Mouse (Mus musculus): Measurements from ENCODE around the gene Lsm3. TPM values are rescaled to one million over a fixed set of nuclear protein-coding genes. Genes with fewer than 3 reads are reported as not detected.

Gene Lsm3
- polyA plus RNA-seq, 1 experiment from 2014 or later: 144 TPM

GRCm38 (mm10) chr6:91535231-91535630 is 19.5 kb downstream of the Lsm3 start:
- ATAC-seq (ENCODE audit: low FRiP score, low read depth): no peak
- WGBS: 65% methylated on average over 3 of the region's 3 CpGs
- H3K9ac ChIP-seq: no peak overlapping the region
- H3K9me3 ChIP-seq: no peaks in the 10 kb centered on the region
- no peak overlapping the region for H3K27ac ChIP-seq (replicated peaks)
- H3K4me1 ChIP-seq (replicated peaks): no peaks in the 10 kb centered on the region; the same call in 1 of the 2 replicates
- H3K36me3 ChIP-seq: no peaks in the 10 kb centered on the region
- no peak overlapping the region for H3K4me2 ChIP-seq
- no peak overlapping the region for H3K4me3 ChIP-seq
- no peaks in the 10 kb centered on the region for H3K27me3 ChIP-seq

GRCm38 (mm10) chr6:91536047-91536765 is 20.5 kb downstream of the Lsm3 start:
- no peaks in the 10 kb centered on the region for H3K27me3 ChIP-seq
- H3K9ac ChIP-seq: no peak overlapping the region
- no peak overlapping the region for H3K27ac ChIP-seq (replicated peaks)
- H3K4me1 ChIP-seq (replicated peaks): peaks cover 2% of the 10 kb centered on the region; the same call in 1 of the 2 replicates
- H3K4me3 ChIP-seq: no peak overlapping the region
- no peak for ATAC-seq (ENCODE audit: low FRiP score, low read depth)
- no peak overlapping the region for H3K4me2 ChIP-seq
- H3K9me3 ChIP-seq: no peaks in the 10 kb centered on the region
- WGBS: 90% methylated on average over 11 of the region's 11 CpGs
- H3K36me3 ChIP-seq: no peaks in the 10 kb centered on the region

GRCm38 (mm10) chr6:91541276-91541675 is 25.5 kb downstream of the Lsm3 start:
- 54% methylated on average over 3 of the region's 3 CpGs for WGBS
- no peak overlapping the region for H3K4me2 ChIP-seq
- ATAC-seq (ENCODE audit: low FRiP score, low read depth): no peak

GRCm38 (mm10) chr6:91543056-91543455 is 27.3 kb downstream of the Lsm3 start:
- H3K4me2 ChIP-seq: no peak overlapping the region
- H3K27me3 ChIP-seq: no peaks in the 10 kb centered on the region
- no peak overlapping the region for H3K4me3 ChIP-seq
- no peak overlapping the region for H3K9ac ChIP-seq
- H3K36me3 ChIP-seq: no peaks in the 10 kb centered on the region
- H3K27ac ChIP-seq (replicated peaks): no peak overlapping the region
- H3K9me3 ChIP-seq: no peaks in the 10 kb centered on the region
- no peak for ATAC-seq (ENCODE audit: low FRiP score, low read depth)
- 88% methylated on average over 5 of the region's 5 CpGs for WGBS
- H3K4me1 ChIP-seq (replicated peaks): 0 out of 2 replicates have a peak, but pooled peaks cover 3% of the 10 kb centered on the region

More at GRCm38 (mm10) chr6:91541276-91541675, 25.5 kb downstream of the Lsm3 start:
- no peaks in the 10 kb centered on the region for H3K27me3 ChIP-seq
- no peak overlapping the region for H3K9ac ChIP-seq
- no peaks in the 10 kb centered on the region for H3K9me3 ChIP-seq
- H3K27ac ChIP-seq (replicated peaks): no peak overlapping the region
- 0 out of 2 replicates have a peak, but pooled peaks cover 3% of the 10 kb centered on the region for H3K4me1 ChIP-seq (replicated peaks)
- H3K4me3 ChIP-seq: no peak overlapping the region
- H3K36me3 ChIP-seq: no peaks in the 10 kb centered on the region

- 67% methylated on average over 9 of the region's 9 CpGs for WGBS
- Histone ChIP-seq H3K9ac (no peak overlapping the region), H3K27ac (replicated peaks) (no peak overlapping the region), H3K27me3 (no peaks in the 10 kb centered on the region), H3K36me3 (no peaks in the 10 kb centered on the region), H3K9me3 (no peaks in the 10 kb centered on the region), H3K4me3 (no peak overlapping the region), H3K4me2 (no peak overlapping the region), H3K4me1 (replicated peaks) (no peaks in the 10 kb centered on the region)
- no peak for ATAC-seq (ENCODE audit: low FRiP score, low read depth)
Measured at GRCm38 (mm10) chr6:91546241-91546884, 30.6 kb downstream of the Lsm3 start.

GRCm38 (mm10) chr6:91547313-91547712 is 31.6 kb downstream of the Lsm3 start:
- Histone ChIP-seq H3K4me1 (replicated peaks) (no peaks in the 10 kb centered on the region), H3K4me3 (no peak overlapping the region), H3K36me3 (no peaks in the 10 kb centered on the region), H3K9ac (no peak overlapping the region), H3K27ac (replicated peaks) (no peak overlapping the region), H3K9me3 (no peaks in the 10 kb centered on the region), H3K27me3 (no peaks in the 10 kb centered on the region), H3K4me2 (no peak overlapping the region)
- WGBS: 67% methylated on average over 1 of the region's 1 CpGs
- no peak for ATAC-seq (ENCODE audit: low FRiP score, low read depth)

- no peaks in the 10 kb centered on the region for H3K9me3 ChIP-seq
- WGBS: 80% methylated on average over 5 of the region's 5 CpGs
- H3K4me2 ChIP-seq: no peak overlapping the region
- H3K9ac ChIP-seq: no peak overlapping the region
- H3K4me3 ChIP-seq: no peak overlapping the region
- no peaks in the 10 kb centered on the region for H3K36me3 ChIP-seq
- no peaks in the 10 kb centered on the region for H3K4me1 ChIP-seq (replicated peaks)
- no peak for ATAC-seq (ENCODE audit: low FRiP score, low read depth)
- H3K27me3 ChIP-seq: no peaks in the 10 kb centered on the region
- H3K27ac ChIP-seq (replicated peaks): no peak overlapping the region
Measured at GRCm38 (mm10) chr6:91549621-91550020, 33.9 kb downstream of the Lsm3 start.

- H3K4me3 ChIP-seq: no peak overlapping the region
- no peak overlapping the region for H3K9ac ChIP-seq
- no peaks in the 10 kb centered on the region for H3K36me3 ChIP-seq
- 97% methylated on average over 3 of the region's 3 CpGs for WGBS
- no peak overlapping the region for H3K4me2 ChIP-seq
- no peak overlapping the region for H3K27ac ChIP-seq (replicated peaks)
- no peak for ATAC-seq (ENCODE audit: low FRiP score, low read depth)
- H3K9me3 ChIP-seq: no peaks in the 10 kb centered on the region
- no peaks in the 10 kb centered on the region for H3K4me1 ChIP-seq (replicated peaks)
- H3K27me3 ChIP-seq: no peaks in the 10 kb centered on the region
Measured at GRCm38 (mm10) chr6:91551671-91552070, 35.9 kb downstream of the Lsm3 start.

GRCm38 (mm10) chr6:91552693-91553092 is 37.0 kb downstream of the Lsm3 start:
- 65% methylated on average over 3 of the region's 3 CpGs for WGBS
- no peaks in the 10 kb centered on the region for H3K9me3 ChIP-seq
- no peaks in the 10 kb centered on the region for H3K27me3 ChIP-seq
- no peaks in the 10 kb centered on the region for H3K36me3 ChIP-seq
- no peaks in the 10 kb centered on the region for H3K4me1 ChIP-seq (replicated peaks)
- no peak for ATAC-seq (ENCODE audit: low FRiP score, low read depth)
- no peak overlapping the region for H3K4me2 ChIP-seq
- H3K27ac ChIP-seq (replicated peaks): no peak overlapping the region
- H3K4me3 ChIP-seq: no peak overlapping the region
- no peak overlapping the region for H3K9ac ChIP-seq

GRCm38 (mm10) chr6:91558565-91558964 is 42.8 kb downstream of the Lsm3 start:
- ATAC-seq (ENCODE audit: low FRiP score, low read depth): no peak
- no peaks in the 10 kb centered on the region for H3K27me3 ChIP-seq
- H3K9ac ChIP-seq: no peak overlapping the region
- no peaks in the 10 kb centered on the region for H3K9me3 ChIP-seq
- no peaks in the 10 kb centered on the region for H3K4me1 ChIP-seq (replicated peaks)
- no peak overlapping the region for H3K4me3 ChIP-seq
- 72% methylated on average over 1 of the region's 1 CpGs for WGBS
- no peak overlapping the region for H3K27ac ChIP-seq (replicated peaks)
- H3K36me3 ChIP-seq: no peaks in the 10 kb centered on the region
- H3K4me2 ChIP-seq: no peak overlapping the region

- Histone ChIP-seq H3K9me3 (no peaks in the 10 kb centered on the region), H3K4me3 (no peak overlapping the region), H3K27ac (replicated peaks) (no peak overlapping the region), H3K9ac (no peak overlapping the region), H3K36me3 (no peaks in the 10 kb centered on the region), H3K4me1 (replicated peaks) (no peaks in the 10 kb centered on the region), H3K27me3 (no peaks in the 10 kb centered on the region), H3K4me2 (no peak overlapping the region)
- WGBS: 54% methylated on average over 4 of the region's 4 CpGs
- no peak for ATAC-seq (ENCODE audit: low FRiP score, low read depth)
Measured at GRCm38 (mm10) chr6:91559371-91559770, 43.6 kb downstream of the Lsm3 start.

GRCm38 (mm10) chr6:91560186-91560585 is 44.5 kb downstream of the Lsm3 start:
- Histone ChIP-seq H3K27me3 (no peaks in the 10 kb centered on the region), H3K36me3 (no peaks in the 10 kb centered on the region), H3K9ac (no peak overlapping the region), H3K27ac (replicated peaks) (no peak overlapping the region), H3K4me3 (no peak overlapping the region), H3K4me1 (replicated peaks) (no peaks in the 10 kb centered on the region), H3K4me2 (no peak overlapping the region), H3K9me3 (no peaks in the 10 kb centered on the region)
- WGBS: 98% methylated on average over 3 of the region's 3 CpGs
- ATAC-seq (ENCODE audit: low FRiP score, low read depth): no peak
